In the genomic region with DNA sequence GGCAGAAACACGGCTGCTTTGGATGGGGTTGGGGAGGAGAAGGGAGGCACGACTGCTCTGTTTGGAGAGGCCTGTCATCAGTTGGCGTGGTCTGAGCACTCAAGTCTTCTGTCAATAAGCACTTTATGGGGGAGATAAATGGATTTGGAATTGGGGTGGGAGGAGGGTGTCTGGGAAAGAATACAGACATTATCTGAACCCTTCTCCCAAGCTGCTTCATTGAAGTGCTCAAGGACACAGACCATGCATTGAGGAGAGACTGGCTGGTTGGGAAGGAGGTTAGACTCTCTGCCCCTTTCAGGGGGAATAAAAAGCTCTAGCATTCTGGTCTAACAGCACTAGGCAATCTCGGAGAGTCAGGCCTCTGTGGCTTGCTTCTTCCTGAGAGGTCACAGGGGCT, we compare ENCODE assay signal across 29 mouse cellular contexts.
DNase-seq lines count a peak whose midpoint lies in the region; ATAC-seq lines count a peak whose summit lies in the region.
"Had no signal": no experiment of that assay in that cellular context is flagged by ENCODE, and none has a peak within 500 bp of the region (broad histone marks: within the 10 kb centered on the region; RNA-seq: fewer than 3 reads in every experiment).

No protein-coding gene starts in this region.

- no peaks in the 10 kb centered on the region for H3K9me3 ChIP-seq in heart, embryonic 13.5 days
- no peaks in the 10 kb centered on the region for H3K9me3 ChIP-seq in hindbrain, embryonic 10.5 days
- H3K9me3 ChIP-seq in hindbrain, embryonic 16.5 days (ENCODE audit: control insufficient read depth, low read length) = no peaks in the 10 kb centered on the region
- no peaks in the 10 kb centered on the region for H3K9me3 ChIP-seq in midbrain, embryonic 10.5 days (replicated peaks)
- H3K9me3 ChIP-seq in midbrain, embryonic 16.5 days (replicated peaks; ENCODE audit: control insufficient read depth, low read length, poor library complexity, severe bottlenecking) = no peaks in the 10 kb centered on the region
- H3K9me3 ChIP-seq: embryonic facial prominence, embryonic 13.5 days; limb, embryonic 15.5 days; liver, embryonic 13.5 days; neural tube, embryonic 13.5 days had no signal

- no peak overlapping the region for H3K4me3 ChIP-seq in heart, embryonic 13.5 days
- H3K4me3 ChIP-seq in hindbrain, embryonic 10.5 days = no peak overlapping the region
- H3K4me3 ChIP-seq in hindbrain, embryonic 16.5 days (ENCODE audit: low read length) = no peak overlapping the region
- H3K4me3 ChIP-seq in midbrain, embryonic 10.5 days = no peak overlapping the region
- no peak overlapping the region for H3K4me3 ChIP-seq in midbrain, embryonic 16.5 days (ENCODE audit: low read depth, low read length)
- H3K4me3 ChIP-seq: embryonic facial prominence, embryonic 13.5 days; limb, embryonic 15.5 days; liver, embryonic 13.5 days; neural tube, embryonic 13.5 days had no signal

- H3K36me3 ChIP-seq in heart, embryonic 13.5 days = no peaks in the 10 kb centered on the region
- no peaks in the 10 kb centered on the region for H3K36me3 ChIP-seq in hindbrain, embryonic 10.5 days
- no peaks in the 10 kb centered on the region for H3K36me3 ChIP-seq in hindbrain, embryonic 16.5 days (ENCODE audit: control insufficient read depth, insufficient read depth, low read length)
- no peaks in the 10 kb centered on the region for H3K36me3 ChIP-seq in midbrain, embryonic 10.5 days
- no peaks in the 10 kb centered on the region for H3K36me3 ChIP-seq in midbrain, embryonic 16.5 days (ENCODE audit: control insufficient read depth, insufficient read depth, low read length)
- H3K36me3 ChIP-seq: embryonic facial prominence, embryonic 13.5 days; limb, embryonic 15.5 days; liver, embryonic 13.5 days; neural tube, embryonic 13.5 days had no signal

- no peak for DNase-seq in heart, postnatal 14 days
- no peak for DNase-seq in hindbrain, embryonic 10.5 days (ENCODE audit: low spot score)
- DNase-seq in midbrain, embryonic 10.5 days (ENCODE audit: low spot score) = no peak
- no peak for DNase-seq in gastrocnemius, adult 8-10 months (ENCODE audit: low spot score in 2 of 2)
- DNase-seq: adrenal gland, postnatal 25 days; B cell, adult 2 months; cerebellum, adult 18-20 months; cerebellum, postnatal 10 days; forebrain, postnatal 0 days; gastrocnemius, postnatal 10 days; kidney, postnatal 4 days; layer of hippocampus, postnatal 36 days; left cerebral cortex, postnatal 4 days; liver, embryonic 13.5 days; lung, adult 18-20 months; lung, postnatal 10 days; right cerebral cortex, postnatal 4 days; thymus, adult 18-20 months; thymus, postnatal 25 days had no signal

- ATAC-seq in heart, embryonic 13.5 days (ENCODE audit: extremely low read depth, insufficient number of reproducible peaks, low FRiP score, low TSS enrichment) = no peak
- no peak for ATAC-seq in hindbrain, embryonic 16.5 days
- no peak for ATAC-seq in midbrain, embryonic 16.5 days
- ATAC-seq: forebrain, postnatal 0 days; hindbrain, postnatal 0 days; intestine, postnatal 0 days had no signal

- H3K4me2 ChIP-seq in heart, embryonic 13.5 days = peak overlapping the region; percentile 29
- H3K4me2 ChIP-seq in hindbrain, embryonic 16.5 days (ENCODE audit: low read length) = no peak overlapping the region
- H3K4me2 ChIP-seq in midbrain, embryonic 16.5 days (ENCODE audit: low read length) = no peak overlapping the region
- H3K4me2 ChIP-seq: embryonic facial prominence, embryonic 13.5 days; limb, embryonic 15.5 days; liver, embryonic 13.5 days; neural tube, embryonic 13.5 days had no signal

- peaks cover 82% of the 10 kb centered on the region for H3K4me1 ChIP-seq in heart, embryonic 13.5 days
- H3K4me1 ChIP-seq in hindbrain, embryonic 10.5 days (replicated peaks) = peaks cover 33% of the 10 kb centered on the region
- H3K4me1 ChIP-seq in hindbrain, embryonic 16.5 days (ENCODE audit: control insufficient read depth, insufficient read depth, low read depth, low read length) = peaks cover 3% of the 10 kb centered on the region
- peaks cover 46% of the 10 kb centered on the region for H3K4me1 ChIP-seq in midbrain, embryonic 10.5 days
- peaks cover 16% of the 10 kb centered on the region for H3K4me1 ChIP-seq in midbrain, embryonic 16.5 days (ENCODE audit: control insufficient read depth, insufficient read depth, low read length)

- H3K27me3 ChIP-seq in heart, embryonic 13.5 days (replicated peaks) = no peaks in the 10 kb centered on the region
- H3K27me3 ChIP-seq in hindbrain, embryonic 10.5 days (ENCODE audit: insufficient read depth, poor library complexity, severe bottlenecking) = no peaks in the 10 kb centered on the region; the same call in 1 of the 2 replicates
- no peaks in the 10 kb centered on the region for H3K27me3 ChIP-seq in hindbrain, embryonic 16.5 days (replicated peaks; ENCODE audit: control insufficient read depth, insufficient read depth, low read length)
- H3K27me3 ChIP-seq in midbrain, embryonic 10.5 days (ENCODE audit: low read depth, poor library complexity, severe bottlenecking) = peaks cover 5% of the 10 kb centered on the region; the same call in 1 of the 2 replicates
- no peaks in the 10 kb centered on the region for H3K27me3 ChIP-seq in midbrain, embryonic 16.5 days (ENCODE audit: control insufficient read depth, insufficient read depth, low read depth, low read length)
- H3K27me3 ChIP-seq: embryonic facial prominence, embryonic 13.5 days; limb, embryonic 15.5 days; liver, embryonic 13.5 days; neural tube, embryonic 13.5 days had no signal

- no peak overlapping the region; the same call in 1 of the 2 replicates for H3K9ac ChIP-seq in heart, embryonic 13.5 days
- no peak overlapping the region for H3K9ac ChIP-seq in hindbrain, embryonic 16.5 days (ENCODE audit: low read depth, low read length)
- H3K9ac ChIP-seq in midbrain, embryonic 16.5 days (ENCODE audit: low read depth, low read length) = no peak overlapping the region
- H3K9ac ChIP-seq: embryonic facial prominence, embryonic 13.5 days; forebrain, postnatal 0 days; limb, embryonic 15.5 days; liver, embryonic 13.5 days; neural tube, embryonic 13.5 days had no signal

- WGBS in heart, embryonic 13.5 days = 16% methylated on average over 4 of the region's 4 CpGs
- 59% methylated on average over 4 of the region's 4 CpGs for WGBS in hindbrain, embryonic 10.5 days
- WGBS in hindbrain, embryonic 16.5 days = 72% methylated on average over 4 of the region's 4 CpGs
- WGBS in midbrain, embryonic 10.5 days = 42% methylated on average over 4 of the region's 4 CpGs
- WGBS in midbrain, embryonic 16.5 days = 35% methylated on average over 4 of the region's 4 CpGs

- H3K27ac ChIP-seq in heart, embryonic 13.5 days (replicated peaks) = peak overlapping the region; percentile 97
- peak overlapping the region; percentile 50; the same call in 1 of the 2 replicates for H3K27ac ChIP-seq in hindbrain, embryonic 10.5 days
- H3K27ac ChIP-seq in hindbrain, embryonic 16.5 days (ENCODE audit: low read depth, low read length) = no peak overlapping the region
- H3K27ac ChIP-seq in midbrain, embryonic 10.5 days (replicated peaks) = peak overlapping the region; percentile 82; the same call in 1 of the 2 replicates
- H3K27ac ChIP-seq in midbrain, embryonic 16.5 days (ENCODE audit: low read length) = no peak overlapping the region
- H3K27ac ChIP-seq: embryonic facial prominence, embryonic 13.5 days; hindbrain, postnatal 0 days; kidney, postnatal 0 days; limb, embryonic 15.5 days; liver, embryonic 13.5 days; neural tube, embryonic 13.5 days; stomach, postnatal 0 days had no signal

- intact Hi-C loops in heart, postnatal 14 days (cut with DNase I) = loop anchor here (10.0 kb wide), 1 partner anchor 491 kb away; a partner anchor contains a TSS

Comparison
In these comparisons a context has a peak if more than half of its experiments do, and no peak if none do; other contexts are left out.
1. H3K27ac ChIP-seq: peak in heart, embryonic 13.5 days (single experiment), hindbrain, embryonic 10.5 days (single experiment) and midbrain, embryonic 10.5 days (single experiment); none in hindbrain, embryonic 16.5 days (single experiment) and midbrain, embryonic 16.5 days (single experiment).